Mouse (Mus musculus): Measurements from ENCODE around the gene Gmppb.

DNA sequence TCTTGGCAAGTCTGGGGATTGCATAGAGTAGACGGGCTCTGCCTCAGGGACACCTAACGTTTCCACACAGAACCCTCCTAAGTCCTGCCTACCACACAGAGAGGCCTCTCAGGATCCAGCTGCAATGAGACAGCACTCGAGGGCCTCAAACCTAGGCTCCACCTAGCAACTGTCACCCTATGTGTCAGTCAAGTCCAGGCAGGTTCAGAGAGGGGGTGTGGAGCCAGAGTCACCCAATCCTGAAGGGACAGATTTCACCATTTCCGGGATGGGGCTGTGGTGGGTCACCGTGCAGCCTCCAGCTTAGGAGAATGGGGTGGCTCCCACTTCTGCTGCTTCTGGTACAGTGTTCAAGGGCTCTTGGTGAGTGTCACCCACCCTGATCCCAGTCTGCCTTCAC lies 31.1 kb downstream of the Gmppb start, which contains the start of gene Mst1:
- TF ChIP-seq POLR2A (IDR thresholded peaks at IDR 0.05; ENCODE audit: extremely low read depth, insufficient read depth, low read length) (no peak), CTCF (IDR thresholded peaks at IDR 0.05; ENCODE audit: extremely low read depth, insufficient read depth, low read length) (no peak)
